Comparison of ENCODE assay signal across 9 mouse cellular contexts in genomic region chr3:79800761-79801160, GRCm38 (mm10). TPM values are rescaled to one million over a fixed set of nuclear protein-coding genes. Genes with fewer than 3 reads are reported as not detected.
DNase-seq lines count a peak whose midpoint lies in the region; TF ChIP-seq lines count a peak whose summit lies in the region.
"Not testable (repeated sequence)": the region's sequence is repeated elsewhere in the genome, so short reads cannot be mapped to it uniquely, and the experiment has no call there.
"Had no signal": no experiment of that assay in that cellular context is flagged by ENCODE, and none has a peak within 500 bp of the region (broad histone marks: within the 10 kb centered on the region; RNA-seq: fewer than 3 reads in every experiment).

No protein-coding gene starts in this region.

- H3K27me3 ChIP-seq in kidney, adult 2 months (replicated peaks; ENCODE audit: control insufficient read depth, insufficient read depth, low read length): not testable (repeated sequence)

- TF ChIP-seq POLR2A in kidney, adult 2 months (IDR thresholded peaks at IDR 0.05; ENCODE audit: low read depth, low read length): not testable (repeated sequence)

- DNase-seq in kidney, adult 11 months: peak; percentile 77
- DNase-seq in kidney, adult 18-20 months: peak; percentile 42
- DNase-seq in kidney, adult 2 months: peak; percentile 82
- peak; percentile 72 to 73 for DNase-seq in kidney, adult 8-10 months
- peak; percentile 80 for DNase-seq in kidney, adult 9 months
- DNase-seq in kidney, postnatal 25 days: peak; percentile 46 to 72
- peak; percentile 68 to 69 for DNase-seq in kidney, postnatal 36 days

- TF ChIP-seq CTCF in kidney, adult 2 months (conservative IDR thresholded peaks at IDR 0.05; ENCODE audit: insufficient read depth, insufficient read length, low read depth, low read length): not testable (repeated sequence)

- H3K4me3 ChIP-seq in kidney, adult 2 months (ENCODE audit: insufficient read depth, low read depth, low read length): not testable (repeated sequence)

- 48% methylated on average over 7 of the region's 7 CpGs for WGBS in kidney, adult 2 months

- not testable (repeated sequence) for H3K36me3 ChIP-seq in kidney, adult 2 months (ENCODE audit: control insufficient read depth, insufficient read depth, low read length)

- peak overlapping the region; percentile 30; the same call in 1 of the 2 replicates for H3K27ac ChIP-seq in kidney, adult 2 months (ENCODE audit: insufficient read depth, low read depth, low read length)

- not testable (repeated sequence) for H3K4me1 ChIP-seq in kidney, adult 2 months (ENCODE audit: control insufficient read depth, insufficient read depth, low read length)

RNA-seq across cellular contexts. Expression of gene Tmem144, which starts 51.8 kb away (rescaled TPM):
- polyA plus RNA-seq in kidney, adult 2 months (2012; rRNA removed): 7.1 and 7.4 TPM in 2 replicates
- polyA plus RNA-seq: activated CD4-positive, CD25-positive, alpha-beta regulatory T cell, adult 4 months; CD4-positive, CD25-positive, alpha-beta regulatory T cell, adult 4 months had no signal
